Mouse (Mus musculus) spleen, adult 2 months (tissue): ENCODE measurements around the gene Hmgb2.
"Not testable (repeated sequence)": the region's sequence is repeated elsewhere in the genome, so short reads cannot be mapped to it uniquely, and the experiment has no call there.

Experiments
- CTCF ChIP-seq: fragments of 200-500 bp; IDR thresholded peaks from 2 replicates; pipeline ENCODE4 v1.5.1; 2011; ENCODE audit warnings: mild to moderate bottlenecking, inconsistent platforms; ENCODE audit not compliant: insufficient read depth, insufficient read length, insufficient replicate concordance; ENCODE audit errors: extremely low read depth
- POLR2A ChIP-seq: fragments of 200-500 bp; IDR thresholded peaks from 2 replicates; pipeline ENCODE4 v1.6.1; 2011; ENCODE audit warnings: low read depth, low read length, inconsistent platforms

- TF ChIP-seq CTCF, POLR2A: not testable (repeated sequence)
Measured at GRCm38 (mm10) chr8:57516685-57517084, 5.0 kb downstream of the Hmgb2 start.
